Mouse (Mus musculus) liver, postnatal 0 days (tissue): ENCODE measurements around the gene Olfr1338.

Experiments
- CTCF ChIP-seq: sonication (generic); IDR thresholded peaks from 2 replicates; pipeline ENCODE4 v1.5.1; 2016; ENCODE audit warnings: antibody characterized with exemption, low read depth
- EP300 ChIP-seq: IDR thresholded peaks from 2 replicates; pipeline ENCODE4 v1.6.1; 2016; ENCODE audit warnings: antibody characterized with exemption, low read depth, mild to moderate bottlenecking

GRCm38 (mm10) chr4:118758637-118759036 is at the start of gene Olfr1338:
- TF ChIP-seq CTCF, result no peak
- TF ChIP-seq EP300, result no peak
